Mouse (Mus musculus): Measurements from ENCODE around the gene Tm9sf4.

DNA sequence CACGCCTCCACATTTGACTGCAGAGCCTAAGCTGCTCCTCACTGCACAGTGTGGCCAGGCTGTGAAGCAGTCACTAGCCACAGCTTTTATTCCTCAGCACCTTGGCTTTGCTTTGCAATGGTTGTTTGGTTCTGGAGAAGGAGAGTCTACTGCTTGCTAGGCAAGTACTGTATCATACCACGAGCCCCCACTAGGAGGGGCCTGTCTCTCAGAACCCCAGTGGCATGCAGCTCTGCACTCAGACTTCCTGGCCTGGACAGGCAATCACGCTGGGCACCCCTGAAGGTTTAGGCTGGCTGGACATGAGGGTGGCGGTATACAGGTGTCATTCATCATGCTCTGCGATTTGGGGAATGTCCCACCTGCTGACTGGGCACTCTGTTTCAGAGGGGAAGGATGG, 26.9 kb upstream of the Tm9sf4 start:
- TF ChIP-seq CTCF (IDR thresholded peaks at IDR 0.05; ENCODE audit: insufficient read depth, low read length): peak; percentile 12; the same call in 1 of the 2 replicates
- no peak for TF ChIP-seq POLR2A (IDR thresholded peaks at IDR 0.05; ENCODE audit: borderline replicate concordance, extremely low read depth, low read depth, low read length)
